Mouse (Mus musculus) lung, embryonic 14.5 days (tissue): ENCODE data around the gene Cep290. TPM values are rescaled to one million over a fixed set of nuclear protein-coding genes. Genes with fewer than 3 reads are reported as not detected.

ENCODE experiments used
- ATAC-seq: fragments of 200-750 bp; cut with Nextera tagmentation; 2 replicates; pipeline ENCODE4 v1.8.0; 2017; ENCODE audit warnings: mild to moderate bottlenecking, moderate TSS enrichment, moderate library complexity; ENCODE audit not compliant: insufficient read depth
- DNase-seq: peaks from one replicate; pipeline ENCODE4 v3.0.0-alpha.2; 2015
- H3K27ac ChIP-seq: fragments of 300-500 bp; sonication (generic); 2 replicates; pipeline ENCODE4 v1.5.1; 2014; ENCODE audit warnings: low read depth, mild to moderate bottlenecking, moderate library complexity
- H3K27me3 ChIP-seq: fragments of 300-500 bp; sonication (generic); 2 replicates; pipeline ENCODE4 v1.6.1; 2014; ENCODE audit warnings: low read length, control low read depth; ENCODE audit not compliant: insufficient read depth
- H3K36me3 ChIP-seq: fragments of 300-500 bp; sonication (generic); 2 replicates; pipeline ENCODE4 v1.6.1; 2014; ENCODE audit warnings: control low read depth; ENCODE audit not compliant: insufficient read depth
- H3K4me1 ChIP-seq: fragments of 300-500 bp; sonication (generic); 2 replicates; pipeline ENCODE4 v1.6.1; 2014; ENCODE audit warnings: antibody characterized with exemption, control low read depth; ENCODE audit not compliant: insufficient read depth
- H3K4me2 ChIP-seq: fragments of 300-500 bp; sonication (generic); 2 replicates; pipeline ENCODE4 v1.6.1; 2014; ENCODE audit warnings: mild to moderate bottlenecking
- H3K4me3 ChIP-seq: fragments of 300-500 bp; sonication (generic); 2 replicates; pipeline ENCODE4 v1.5.1; 2014; ENCODE audit warnings: low read depth, low read length
- H3K9ac ChIP-seq: fragments of 300-500 bp; sonication (generic); 2 replicates; pipeline ENCODE4 v1.6.1; 2014
- H3K9me3 ChIP-seq: fragments of 300-500 bp; sonication (generic); 2 replicates; pipeline ENCODE4 v1.6.1; 2016; ENCODE audit warnings: low read depth, low read length, control low read depth
- CTCF ChIP-seq: IDR thresholded peaks from 2 replicates; pipeline ENCODE4 v1.5.1; 2016; ENCODE audit warnings: antibody characterized with exemption, low read depth
- WGBS: fragments of 180-500 bp; shearing (Covaris S2); extraction: QIAGEN DNeasy Blood & Tissue Kit; methylation state at CpG from one replicate; pipeline ENCODE4 v1.1.7; 2014; 5-methylcytosine and 5-hydroxymethylcytosine counted together
- polyA plus RNA-seq: library from polyadenylated mRNA; unstranded; fragments of >200 nt; fragmentation: Nextera tagmentation; extraction: Ambion mirVana; gene quantifications from 2 replicates; pipeline ENCODE4 v1.2.1, GENCODE M21; 2014

Cep290 gene
- polyA plus RNA-seq, 1 experiment from 2014 or later = 6.7 TPM

DNA sequence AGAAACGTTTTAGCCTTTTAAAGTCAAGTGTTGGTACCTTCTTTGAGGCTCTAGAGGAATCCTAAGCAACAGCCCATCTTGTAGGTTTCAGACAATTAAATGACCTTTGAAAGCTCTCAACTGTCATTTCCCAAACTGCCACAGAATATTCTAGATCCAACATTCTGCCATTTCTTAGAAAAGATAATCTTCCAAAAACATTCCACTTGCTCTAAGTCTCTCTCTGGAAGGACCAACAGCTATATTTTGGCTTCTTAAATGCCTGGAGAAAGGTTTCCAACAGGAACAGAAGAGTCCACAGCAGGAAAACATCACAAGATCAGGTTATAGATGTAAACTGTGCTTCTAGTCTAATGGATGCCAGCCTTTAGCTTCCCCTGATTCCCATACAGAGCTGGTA is 103.0 kb downstream of the Cep290 start, which contains the start of the genes 4930430F08Rik and 1700017N19Rik:
Gene 4930430F08Rik, minus strand, starts transcription at position 101 of the 400 bp plus-strand sequence.
Gene 1700017N19Rik, plus strand, starts transcription at position 162 of the 400 bp plus-strand sequence.
- 78% methylated on average over 1 of the region's 1 CpGs for WGBS
- H3K4me3 ChIP-seq = peak within 1 kb of the TSS; percentile 68
- no peaks in the 10 kb centered on the region for H3K4me1 ChIP-seq
- ATAC-seq (no peak), DNase-seq (no peak)
- H3K36me3 ChIP-seq = no peaks in the 10 kb centered on the region
- no peak within 1 kb of the TSS for H3K9ac ChIP-seq
- no peak for TF ChIP-seq CTCF
- no peak within 1 kb of the TSS for H3K27ac ChIP-seq
- H3K4me2 ChIP-seq = peak within 1 kb of the TSS; percentile 57
- no peaks in the 10 kb centered on the region for H3K27me3 ChIP-seq
- H3K9me3 ChIP-seq = no peaks in the 10 kb centered on the region

DNA sequence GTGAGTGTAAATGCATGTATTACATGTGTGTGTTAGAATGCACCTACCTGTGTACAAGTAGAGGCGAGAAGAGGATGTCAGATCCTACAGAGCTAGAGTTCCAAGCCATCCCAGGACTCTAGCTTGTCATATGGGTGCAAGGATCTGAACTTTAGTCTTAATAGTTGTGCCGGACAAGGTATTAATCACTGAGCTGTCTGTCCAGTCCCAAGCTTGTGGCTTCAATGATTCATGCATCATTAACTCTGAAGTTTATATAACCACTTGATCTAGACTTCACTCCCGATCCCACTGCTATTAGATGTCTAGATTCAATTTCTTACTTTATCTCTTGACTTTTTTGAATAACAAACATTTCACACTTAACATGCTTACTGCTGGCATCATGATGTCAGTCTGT is 111.0 kb downstream of the Cep290 start:
- H3K27ac ChIP-seq = no peak overlapping the region
- H3K4me2 ChIP-seq = no peak overlapping the region
- no peaks in the 10 kb centered on the region for H3K9me3 ChIP-seq
- WGBS = 65% methylated on average over 3 of the region's 3 CpGs
- H3K4me1 ChIP-seq = no peaks in the 10 kb centered on the region
- ATAC-seq (no peak), DNase-seq (no peak)
- no peaks in the 10 kb centered on the region for H3K36me3 ChIP-seq
- H3K9ac ChIP-seq = no peak overlapping the region
- no peak for TF ChIP-seq CTCF
- H3K27me3 ChIP-seq = no peaks in the 10 kb centered on the region
- no peak overlapping the region for H3K4me3 ChIP-seq

DNA sequence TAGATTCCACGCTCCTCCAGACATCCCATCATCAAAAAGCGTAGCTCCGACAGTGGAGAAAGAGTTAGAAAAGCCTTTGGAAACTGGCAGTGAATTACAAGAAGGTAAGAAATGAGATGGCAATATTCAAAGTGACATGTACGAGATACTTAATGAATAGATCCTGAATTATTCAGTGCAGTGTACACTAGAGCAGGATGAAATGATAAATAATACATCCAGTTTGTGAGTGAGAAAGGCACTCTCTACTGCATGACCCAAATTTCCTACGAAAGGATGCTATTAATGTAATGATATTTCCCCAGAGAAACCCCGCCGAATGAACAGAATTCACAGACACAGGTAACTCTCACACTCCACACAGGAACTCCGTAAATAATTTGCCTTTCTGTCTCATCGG is 116.2 kb downstream of the Cep290 start:
- Histone ChIP-seq H3K27ac (no peak overlapping the region), H3K9me3 (no peaks in the 10 kb centered on the region), H3K36me3 (no peaks in the 10 kb centered on the region), H3K4me3 (no peak overlapping the region), H3K4me2 (no peak overlapping the region), H3K4me1 (no peaks in the 10 kb centered on the region), H3K27me3 (no peaks in the 10 kb centered on the region), H3K9ac (no peak overlapping the region)
- TF ChIP-seq CTCF = no peak
- WGBS = 86% methylated on average over 9 of the region's 9 CpGs
- ATAC-seq (no peak), DNase-seq (no peak)

DNA sequence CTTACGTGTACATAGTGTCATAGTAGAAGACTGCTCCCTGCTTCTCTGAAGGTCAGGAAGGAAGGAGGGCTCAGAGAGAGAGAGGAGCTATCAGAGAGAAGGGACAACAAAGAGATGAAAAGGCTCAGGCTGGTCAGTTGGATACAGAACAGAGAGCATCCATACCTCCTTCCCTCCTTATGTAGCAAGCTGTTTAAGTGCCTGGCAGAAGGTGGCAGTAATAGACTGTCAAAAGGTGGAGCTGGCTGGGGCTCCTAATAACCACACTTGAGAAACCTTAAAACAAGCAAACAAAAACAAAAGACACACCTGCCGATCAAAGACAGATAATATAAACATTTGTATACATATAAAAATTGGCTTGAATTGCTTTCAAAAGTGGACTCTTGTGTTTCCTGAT is 116.9 kb downstream of the Cep290 start:
- no peak overlapping the region for H3K4me2 ChIP-seq
- no peak for ATAC-seq
- no peak overlapping the region for H3K27ac ChIP-seq
- no peaks in the 10 kb centered on the region for H3K36me3 ChIP-seq
- no peaks in the 10 kb centered on the region for H3K9me3 ChIP-seq
- no peak overlapping the region for H3K9ac ChIP-seq
- no peak for TF ChIP-seq CTCF
- H3K4me3 ChIP-seq = no peak overlapping the region
- no peaks in the 10 kb centered on the region for H3K27me3 ChIP-seq
- no peaks in the 10 kb centered on the region for H3K4me1 ChIP-seq
- no peak for DNase-seq
- 46% methylated on average over 2 of the region's 2 CpGs for WGBS

DNA sequence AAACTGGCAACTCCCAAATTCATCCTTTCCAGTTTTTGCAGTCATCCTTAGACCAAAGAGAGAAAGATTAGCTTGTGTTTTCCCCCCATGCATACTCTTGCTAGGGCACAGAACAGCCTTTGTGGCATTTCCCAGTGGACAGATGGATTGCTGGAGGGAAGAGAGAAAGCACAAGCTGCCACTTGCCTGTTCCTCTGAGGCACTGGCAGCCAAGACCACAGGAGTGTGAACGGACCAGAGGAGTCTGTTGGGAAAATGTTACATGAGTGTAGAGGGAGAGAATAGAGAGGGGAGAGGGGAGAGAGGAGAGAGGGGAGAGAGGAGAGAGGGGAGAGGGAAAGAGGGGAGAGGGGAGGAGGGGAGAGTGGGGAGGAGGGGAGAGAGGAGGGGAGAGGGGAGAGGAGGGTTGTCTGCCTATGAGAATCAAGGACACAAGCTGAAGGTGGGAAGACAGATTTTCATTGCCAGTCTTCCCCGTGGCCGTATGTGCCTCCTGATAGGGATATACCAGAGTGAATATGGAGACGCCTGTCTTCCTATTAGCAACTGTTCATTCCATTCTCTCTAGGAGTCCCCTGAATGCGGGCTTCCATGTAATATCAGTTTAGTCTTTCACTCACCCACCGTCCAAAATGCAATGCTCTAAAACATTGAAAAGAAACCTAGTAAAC is 130.0 kb downstream of the Cep290 start:
- Histone ChIP-seq H3K9me3 (no peaks in the 10 kb centered on the region), H3K4me2 (no peak overlapping the region), H3K4me1 (no peaks in the 10 kb centered on the region), H3K27me3 (no peaks in the 10 kb centered on the region), H3K27ac (no peak overlapping the region), H3K36me3 (no peaks in the 10 kb centered on the region), H3K4me3 (no peak overlapping the region), H3K9ac (no peak overlapping the region)
- DNase-seq (no peak), ATAC-seq (no peak)
- WGBS = 64% methylated on average over 6 of the region's 6 CpGs
- no peak for TF ChIP-seq CTCF

DNA sequence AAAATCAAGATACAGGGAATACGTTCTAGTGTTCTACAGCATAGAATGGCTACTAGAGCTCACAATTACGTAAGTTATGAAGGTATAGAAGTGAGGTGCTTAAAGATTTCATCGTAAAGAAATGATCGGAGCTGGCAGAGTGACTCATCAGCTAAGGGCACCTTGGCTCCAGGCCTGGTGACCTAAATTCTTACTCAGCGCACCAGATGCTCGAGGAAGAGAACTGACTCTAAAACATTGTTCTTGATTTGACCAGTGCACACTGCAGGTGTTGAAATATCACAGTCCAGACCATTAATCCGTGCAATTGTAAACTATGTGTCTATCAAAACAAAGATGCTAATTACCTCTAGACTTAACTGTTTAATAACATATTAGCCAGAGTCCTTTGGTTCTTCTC is 132.1 kb downstream of the Cep290 start:
- Histone ChIP-seq H3K9me3 (no peaks in the 10 kb centered on the region), H3K36me3 (no peaks in the 10 kb centered on the region), H3K9ac (no peak overlapping the region), H3K27me3 (no peaks in the 10 kb centered on the region), H3K4me3 (no peak overlapping the region), H3K4me1 (no peaks in the 10 kb centered on the region), H3K27ac (no peak overlapping the region), H3K4me2 (no peak overlapping the region)
- DNase-seq = no peak
- WGBS = 80% methylated on average over 7 of the region's 7 CpGs
- no peak for TF ChIP-seq CTCF
- ATAC-seq = no peak

DNA sequence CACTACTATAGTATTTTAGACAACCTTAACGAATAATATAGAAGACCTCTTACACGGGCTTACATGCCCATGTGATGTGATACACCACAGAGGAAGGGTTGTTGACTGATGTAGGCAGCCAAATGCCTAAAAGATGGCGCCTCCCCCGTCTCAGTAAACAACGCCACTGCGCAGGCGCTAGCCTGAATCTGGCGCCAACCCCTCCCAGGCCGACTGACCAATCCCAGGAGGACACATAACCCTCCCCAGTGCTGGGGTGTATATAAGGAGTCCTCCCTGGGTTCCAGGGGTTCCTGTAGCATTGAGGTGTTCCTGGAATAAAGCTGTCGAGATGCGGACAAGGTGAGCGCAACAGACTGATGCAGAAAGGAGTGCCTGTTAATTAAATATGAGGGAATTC is 132.7 kb downstream of the Cep290 start:
- ATAC-seq (no peak), DNase-seq (no peak)
- Histone ChIP-seq H3K4me2 (no peak overlapping the region), H3K36me3 (no peaks in the 10 kb centered on the region), H3K27me3 (no peaks in the 10 kb centered on the region), H3K4me1 (no peaks in the 10 kb centered on the region), H3K9me3 (no peaks in the 10 kb centered on the region), H3K9ac (no peak overlapping the region), H3K4me3 (no peak overlapping the region), H3K27ac (no peak overlapping the region)
- TF ChIP-seq CTCF = no peak
- WGBS = 91% methylated on average over 12 of the region's 12 CpGs
